Mouse (Mus musculus): ENCODE measurements around the gene Stat5b. TPM values are rescaled to one million over a fixed set of nuclear protein-coding genes. Genes with fewer than 3 reads are reported as not detected.

Gene Stat5b
- total and polyA plus RNA-seq, 2 experiments from 2014 or later = 23.3 to 48.2 TPM

DNA sequence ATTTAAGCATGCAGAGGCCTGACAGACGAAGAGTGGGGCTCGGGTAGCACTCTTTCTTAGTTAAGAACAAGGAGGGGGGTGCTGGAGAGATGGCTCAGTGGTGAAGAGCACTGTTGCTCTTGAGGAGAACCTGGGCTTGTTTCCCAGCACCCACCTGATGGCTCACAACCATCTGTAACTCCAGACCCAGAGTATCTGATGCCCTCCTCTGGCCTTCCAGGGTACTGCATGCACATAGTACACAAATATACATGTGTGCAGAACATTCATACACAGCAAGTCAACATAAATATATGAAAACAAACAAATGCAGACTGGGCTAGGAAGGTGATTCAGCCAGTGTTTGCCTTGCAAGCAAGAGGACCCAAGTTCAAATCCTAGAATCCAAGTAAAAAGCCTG, 39.4 kb downstream of the Stat5b start:
- ATAC-seq (ENCODE audit: insufficient read depth, low read depth) (no peak), DNase-seq (ENCODE audit: low spot score) (no peak)
- 86% methylated on average over 2 of the region's 2 CpGs for WGBS
- H3K27me3 ChIP-seq (ENCODE audit: control insufficient read depth, insufficient read depth, low read length) = no peaks in the 10 kb centered on the region
- H3K36me3 ChIP-seq (replicated peaks; ENCODE audit: control insufficient read depth, insufficient read depth, low read length) = 0 out of 2 replicates have a peak, but pooled peaks cover 4% of the 10 kb centered on the region
- no peak overlapping the region for H3K4me2 ChIP-seq (ENCODE audit: low read depth, low read length)
- TF ChIP-seq EP300 (IDR thresholded peaks at IDR 0.05; ENCODE audit: low read depth) (no peak), CTCF (IDR thresholded peaks at IDR 0.05; ENCODE audit: low read depth) (peak; percentile 22; the same call in 1 of the 2 replicates)
- H3K4me3 ChIP-seq (ENCODE audit: low read depth, low read length) = no peak overlapping the region
- H3K4me1 ChIP-seq (ENCODE audit: control insufficient read depth, insufficient read depth) = peaks cover 3% of the 10 kb centered on the region; the same call in 1 of the 2 replicates
- H3K9me3 ChIP-seq (replicated peaks; ENCODE audit: control insufficient read depth, low read length) = no peaks in the 10 kb centered on the region
- peak overlapping the region; percentile 7; the same call in 1 of the 2 replicates for H3K27ac ChIP-seq (ENCODE audit: low read depth)
- no peak overlapping the region for H3K9ac ChIP-seq (replicated peaks; ENCODE audit: low read depth, low read length)

DNA sequence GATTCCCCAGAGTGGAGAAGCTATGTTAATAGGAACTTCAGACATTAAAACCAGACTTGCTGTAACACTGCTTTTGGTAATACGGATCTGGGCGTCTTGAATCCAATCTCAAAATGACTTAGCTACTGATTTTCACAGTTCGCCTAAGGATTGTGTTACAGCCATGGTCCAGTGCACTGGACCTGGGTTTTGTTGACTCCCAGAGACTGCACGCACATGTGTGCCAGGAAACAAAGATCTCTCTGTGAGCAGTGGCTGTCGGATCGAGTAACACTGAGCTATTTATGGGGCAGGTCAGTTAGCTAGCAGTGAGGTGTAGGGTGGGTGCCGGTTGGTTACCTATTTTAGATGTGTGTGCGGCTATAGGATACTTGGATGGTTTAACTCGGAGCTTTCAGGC, 40.0 kb downstream of the Stat5b start:
- Histone ChIP-seq H3K4me2 (ENCODE audit: low read depth, low read length) (no peak overlapping the region), H3K36me3 (replicated peaks; ENCODE audit: control insufficient read depth, insufficient read depth, low read length) (0 out of 2 replicates have a peak, but pooled peaks cover 4% of the 10 kb centered on the region), H3K4me3 (ENCODE audit: low read depth, low read length) (no peak overlapping the region), H3K4me1 (ENCODE audit: control insufficient read depth, insufficient read depth) (peaks cover 4% of the 10 kb centered on the region; the same call in 1 of the 2 replicates), H3K27me3 (ENCODE audit: control insufficient read depth, insufficient read depth, low read length) (no peaks in the 10 kb centered on the region), H3K9ac (replicated peaks; ENCODE audit: low read depth, low read length) (no peak overlapping the region), H3K9me3 (replicated peaks; ENCODE audit: control insufficient read depth, low read length) (no peaks in the 10 kb centered on the region), H3K27ac (ENCODE audit: low read depth) (peak overlapping the region; percentile 7)
- WGBS = 35% methylated on average over 9 of the region's 9 CpGs
- DNase-seq (ENCODE audit: low spot score) (no peak), ATAC-seq (ENCODE audit: insufficient read depth, low read depth) (0 out of 2 replicates have a peak, but pooled peaks have one; percentile 18)
- TF ChIP-seq EP300 (IDR thresholded peaks at IDR 0.05; ENCODE audit: low read depth) (no peak), CTCF (IDR thresholded peaks at IDR 0.05; ENCODE audit: low read depth) (no peak)

DNA sequence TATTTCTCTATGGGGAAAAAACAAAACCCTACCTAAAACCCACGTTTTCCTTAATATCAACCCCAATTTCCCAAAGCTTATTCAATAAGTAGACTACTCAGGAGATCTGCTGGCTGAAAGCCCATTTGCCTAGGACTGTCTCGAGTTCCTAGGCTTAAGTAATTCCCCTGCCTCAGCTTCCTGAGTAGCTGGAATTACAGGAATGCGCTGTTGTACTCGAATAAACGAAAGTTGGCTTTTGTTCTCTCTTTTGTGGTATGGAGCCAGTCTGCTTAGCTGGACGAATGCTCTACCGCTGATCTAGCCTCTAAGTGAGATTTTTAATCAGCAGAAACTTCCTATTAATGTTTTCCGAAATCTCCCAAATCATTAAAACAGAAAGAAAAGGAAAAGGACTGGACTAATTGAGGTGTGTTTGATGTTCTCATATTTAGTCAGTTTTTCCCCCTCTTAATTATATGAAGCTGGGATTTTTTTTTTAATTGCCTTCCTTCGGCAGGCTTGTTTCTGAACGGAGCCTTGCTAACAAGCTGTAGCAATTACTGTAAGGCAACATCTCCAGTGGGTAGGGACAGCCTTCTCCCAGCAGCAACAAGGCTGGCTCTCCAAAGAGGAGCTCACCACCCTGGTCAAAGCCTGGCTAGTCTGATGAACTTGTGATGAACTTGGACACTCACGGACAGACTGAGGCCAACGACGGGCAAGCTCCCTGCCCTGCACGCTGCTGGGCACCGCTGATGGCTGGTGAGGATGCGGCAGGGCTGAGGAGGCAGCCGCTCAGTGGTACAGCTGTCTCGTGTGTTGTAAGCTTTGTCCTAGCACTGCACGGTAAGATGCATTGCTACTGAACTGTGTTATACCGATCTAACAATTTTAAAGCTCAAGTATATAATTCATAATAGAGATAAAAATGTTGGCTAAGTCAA, 43.9 kb downstream of the Stat5b start:
- H3K9ac ChIP-seq (replicated peaks; ENCODE audit: low read depth, low read length) = 0 out of 2 replicates have a peak overlapping the region, but pooled peaks have one; percentile 19
- no peak for TF ChIP-seq CTCF (IDR thresholded peaks at IDR 0.05; ENCODE audit: low read depth)
- TF ChIP-seq EP300 (IDR thresholded peaks at IDR 0.05; ENCODE audit: low read depth) = no peak
- no peak overlapping the region for H3K4me3 ChIP-seq (ENCODE audit: low read depth, low read length)
- H3K4me2 ChIP-seq (ENCODE audit: low read depth, low read length) = no peak overlapping the region
- no peak for ATAC-seq (ENCODE audit: insufficient read depth, low read depth)
- peaks cover 42% of the 10 kb centered on the region for H3K36me3 ChIP-seq (replicated peaks; ENCODE audit: control insufficient read depth, insufficient read depth, low read length)
- H3K4me1 ChIP-seq (ENCODE audit: control insufficient read depth, insufficient read depth) = peaks cover 10% of the 10 kb centered on the region; the same call in 1 of the 2 replicates
- H3K9me3 ChIP-seq (replicated peaks; ENCODE audit: control insufficient read depth, low read length) = no peaks in the 10 kb centered on the region
- DNase-seq (ENCODE audit: low spot score) = no peak
- WGBS = 63% methylated on average over 20 of the region's 20 CpGs
- no peaks in the 10 kb centered on the region for H3K27me3 ChIP-seq (ENCODE audit: control insufficient read depth, insufficient read depth, low read length)
- H3K27ac ChIP-seq (ENCODE audit: low read depth) = 0 out of 2 replicates have a peak overlapping the region, but pooled peaks have one; percentile 52

DNA sequence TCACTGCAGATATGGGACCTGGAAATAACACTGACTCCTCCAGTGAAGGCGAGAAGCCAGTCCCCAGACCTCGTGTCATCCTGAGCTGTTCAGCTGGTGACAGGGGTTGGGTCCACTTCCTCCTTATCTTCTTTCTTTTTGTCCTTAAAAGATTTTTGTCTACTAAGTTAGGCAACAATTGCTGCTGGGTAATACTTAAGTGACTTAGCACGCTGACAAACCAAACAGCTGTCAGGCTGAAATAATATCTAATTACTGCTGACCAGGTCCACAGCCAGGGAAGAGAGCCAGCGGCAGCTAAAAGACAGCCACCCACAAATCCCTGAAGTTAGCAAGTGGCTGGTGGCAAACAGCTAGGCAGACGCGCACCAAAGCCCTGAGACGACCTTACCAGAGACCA, 45.0 kb downstream of the Stat5b start:
- Histone ChIP-seq H3K9me3 (replicated peaks; ENCODE audit: control insufficient read depth, low read length) (no peaks in the 10 kb centered on the region), H3K27ac (ENCODE audit: low read depth) (peak overlapping the region; percentile 52), H3K4me3 (ENCODE audit: low read depth, low read length) (no peak overlapping the region), H3K4me1 (ENCODE audit: control insufficient read depth, insufficient read depth) (peaks cover 10% of the 10 kb centered on the region; the same call in 1 of the 2 replicates), H3K27me3 (ENCODE audit: control insufficient read depth, insufficient read depth, low read length) (no peaks in the 10 kb centered on the region), H3K9ac (replicated peaks; ENCODE audit: low read depth, low read length) (no peak overlapping the region; the same call in 1 of the 2 replicates), H3K4me2 (ENCODE audit: low read depth, low read length) (no peak overlapping the region), H3K36me3 (replicated peaks; ENCODE audit: control insufficient read depth, insufficient read depth, low read length) (peaks cover 53% of the 10 kb centered on the region)
- 31% methylated on average over 7 of the region's 7 CpGs for WGBS
- peak; percentile 30 for DNase-seq (ENCODE audit: low spot score)
- no peak; the same call in 1 of the 2 replicates for ATAC-seq (ENCODE audit: insufficient read depth, low read depth)
- no peak for TF ChIP-seq CTCF (IDR thresholded peaks at IDR 0.05; ENCODE audit: low read depth)
- TF ChIP-seq EP300 (IDR thresholded peaks at IDR 0.05; ENCODE audit: low read depth) = no peak

DNA sequence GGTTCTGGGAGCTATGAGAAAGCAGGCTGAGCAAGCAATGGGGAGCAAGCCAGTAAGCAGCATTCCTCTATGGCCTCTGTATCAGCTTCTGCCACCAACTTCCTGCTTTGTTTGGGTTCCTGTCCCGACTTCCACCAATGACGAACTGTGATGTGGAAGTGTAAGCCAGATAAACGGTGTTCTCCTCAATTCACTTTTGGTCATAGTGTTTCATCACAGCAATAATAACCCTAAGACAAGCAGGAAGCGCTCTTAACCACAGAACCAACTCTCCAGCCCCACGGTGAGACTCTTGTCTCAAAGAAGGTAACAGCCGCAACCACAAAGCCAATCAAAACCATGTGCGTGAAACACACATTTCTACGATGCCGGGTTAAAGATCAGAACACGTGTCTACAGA, 46.1 kb downstream of the Stat5b start:
- Histone ChIP-seq H3K9me3 (replicated peaks; ENCODE audit: control insufficient read depth, low read length) (no peaks in the 10 kb centered on the region), H3K27me3 (ENCODE audit: control insufficient read depth, insufficient read depth, low read length) (no peaks in the 10 kb centered on the region), H3K9ac (replicated peaks; ENCODE audit: low read depth, low read length) (no peak overlapping the region), H3K27ac (ENCODE audit: low read depth) (no peak overlapping the region), H3K4me2 (ENCODE audit: low read depth, low read length) (no peak overlapping the region), H3K4me1 (ENCODE audit: control insufficient read depth, insufficient read depth) (peaks cover 10% of the 10 kb centered on the region; the same call in 1 of the 2 replicates), H3K36me3 (replicated peaks; ENCODE audit: control insufficient read depth, insufficient read depth, low read length) (peaks cover 61% of the 10 kb centered on the region), H3K4me3 (ENCODE audit: low read depth, low read length) (no peak overlapping the region)
- DNase-seq (ENCODE audit: low spot score) (no peak), ATAC-seq (ENCODE audit: insufficient read depth, low read depth) (no peak)
- 91% methylated on average over 10 of the region's 10 CpGs for WGBS
- TF ChIP-seq CTCF (IDR thresholded peaks at IDR 0.05; ENCODE audit: low read depth) (no peak), EP300 (IDR thresholded peaks at IDR 0.05; ENCODE audit: low read depth) (no peak)
